Mouse (Mus musculus): Measurements from ENCODE around the gene Tdrd12.
"Not testable (repeated sequence)": the region's sequence is repeated elsewhere in the genome, so short reads cannot be mapped to it uniquely, and the experiment has no call there.

DNA sequence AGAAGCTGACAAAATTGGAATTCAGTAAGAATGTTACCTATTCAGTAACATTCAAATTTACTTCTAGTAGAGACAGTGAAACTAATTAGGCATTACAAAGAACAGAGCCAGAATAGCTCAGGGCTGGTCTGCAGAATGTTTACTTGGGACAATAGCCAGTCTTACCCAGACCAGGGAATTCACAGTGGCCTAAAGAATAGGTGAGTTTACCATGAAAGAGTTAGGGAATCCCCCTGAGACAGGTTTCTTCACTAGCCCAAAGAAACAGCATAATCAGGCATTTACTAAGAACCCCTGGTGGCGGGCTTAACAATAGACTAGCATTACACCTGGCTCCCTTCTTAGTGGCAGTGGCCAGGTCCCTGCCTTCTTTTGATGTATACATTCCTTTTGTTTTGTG lies 7.0 kb downstream of the Tdrd12 start:
- TF ChIP-seq CTCF (IDR thresholded peaks at IDR 0.05; ENCODE audit: borderline replicate concordance, insufficient read depth, low read depth, low read length); POLR2A (IDR thresholded peaks at IDR 0.05; ENCODE audit: borderline replicate concordance, insufficient read depth, low read length): not testable (repeated sequence)
